Comparison of ENCODE assay signal across 30 mouse cellular contexts in genomic region chr11:18563011-18563410, GRCm38 (mm10).
"Had no signal": no experiment of that assay in that cellular context is flagged by ENCODE, and none has a peak within 500 bp of the region (broad histone marks: within the 10 kb centered on the region; RNA-seq: fewer than 3 reads in every experiment).

No protein-coding gene starts in this region.

- DNase-seq: left cerebral cortex, postnatal 4 days; liver; liver, embryonic 13.5 days; liver, postnatal 0 days; lung, adult 18-20 months; lung, adult 2 months; lung, embryonic 14.5 days; lung, postnatal 10 days; lung, postnatal 14 days; lung, postnatal 36 days; lung, postnatal 4 days; midbrain, embryonic 14.5 days had no signal

- H3K9me3 ChIP-seq: limb, embryonic 10.5 days; limb, embryonic 12.5 days; limb, embryonic 13.5 days; limb, embryonic 15.5 days; liver, embryonic 12.5 days; liver, embryonic 13.5 days; liver, embryonic 15.5 days; lung, embryonic 15.5 days; megakaryocyte, embryonic 14.5 days; midbrain, embryonic 10.5 days; midbrain, embryonic 12.5 days; neural tube, embryonic 12.5 days had no signal

- H3K27ac ChIP-seq: left cerebral cortex, adult 2 months; limb, embryonic 10.5 days; limb, embryonic 12.5 days; limb, embryonic 13.5 days; limb, embryonic 15.5 days; liver, embryonic 12.5 days; liver, embryonic 13.5 days; liver, embryonic 14.5 days; liver, embryonic 15.5 days; lung, embryonic 15.5 days; macrophage; midbrain, embryonic 10.5 days; midbrain, embryonic 12.5 days; neural tube, embryonic 12.5 days had no signal

- H3K36me3 ChIP-seq: limb, embryonic 10.5 days; limb, embryonic 12.5 days; limb, embryonic 13.5 days; limb, embryonic 15.5 days; liver, embryonic 12.5 days; liver, embryonic 13.5 days; liver, embryonic 15.5 days; lung, embryonic 15.5 days; midbrain, embryonic 10.5 days; midbrain, embryonic 12.5 days; neural tube, embryonic 12.5 days had no signal

- H3K27me3 ChIP-seq: limb, embryonic 12.5 days; limb, embryonic 13.5 days; limb, embryonic 15.5 days; liver, embryonic 12.5 days; liver, embryonic 13.5 days; liver, embryonic 15.5 days; lung, embryonic 15.5 days; megakaryocyte, embryonic 14.5 days; midbrain, embryonic 12.5 days; neural tube, embryonic 12.5 days had no signal

- H3K4me3 ChIP-seq: left cerebral cortex, adult 2 months; limb, embryonic 10.5 days; limb, embryonic 12.5 days; limb, embryonic 13.5 days; limb, embryonic 15.5 days; liver, embryonic 12.5 days; liver, embryonic 13.5 days; liver, embryonic 15.5 days; lung, embryonic 15.5 days; megakaryocyte, embryonic 14.5 days; midbrain, embryonic 10.5 days; midbrain, embryonic 12.5 days; myocyte; neural tube, embryonic 12.5 days had no signal

- ATAC-seq: liver, embryonic 12.5 days; liver, postnatal 0 days; lung, postnatal 0 days had no signal

- H3K9ac ChIP-seq: limb, embryonic 12.5 days; limb, embryonic 13.5 days; limb, embryonic 15.5 days; liver, embryonic 12.5 days; liver, embryonic 13.5 days; liver, embryonic 14.5 days; liver, embryonic 15.5 days; liver, postnatal 0 days; lung, embryonic 14.5 days; lung, embryonic 15.5 days; midbrain, embryonic 12.5 days; neural tube, embryonic 12.5 days had no signal

- H3K4me1 ChIP-seq: limb, embryonic 15.5 days; liver, embryonic 12.5 days; liver, embryonic 13.5 days; liver, embryonic 15.5 days; lung, embryonic 15.5 days; megakaryocyte, embryonic 14.5 days; midbrain, embryonic 10.5 days; midbrain, embryonic 12.5 days; neural tube, embryonic 12.5 days had no signal

- H3K4me2 ChIP-seq: limb, embryonic 12.5 days; limb, embryonic 13.5 days; limb, embryonic 15.5 days; liver, embryonic 11.5 days; liver, embryonic 12.5 days; liver, embryonic 13.5 days; liver, embryonic 15.5 days; lung, embryonic 14.5 days; lung, embryonic 15.5 days; midbrain, embryonic 11.5 days; midbrain, embryonic 12.5 days; neural tube, embryonic 12.5 days had no signal
